Mouse (Mus musculus) T-helper 2 cell (primary cell): Measurements from ENCODE around the gene Gpc3.

ENCODE experiments used
- in situ Hi-C: fragments of 300-600 bp; cut with MboI, MseI; formaldehyde crosslinking; loops from one replicate; pipeline ENCODE4 v1.15.1; 2025; ENCODE audit warnings: high pct_unique_total_duplicates

Gpc3 gene

DNA sequence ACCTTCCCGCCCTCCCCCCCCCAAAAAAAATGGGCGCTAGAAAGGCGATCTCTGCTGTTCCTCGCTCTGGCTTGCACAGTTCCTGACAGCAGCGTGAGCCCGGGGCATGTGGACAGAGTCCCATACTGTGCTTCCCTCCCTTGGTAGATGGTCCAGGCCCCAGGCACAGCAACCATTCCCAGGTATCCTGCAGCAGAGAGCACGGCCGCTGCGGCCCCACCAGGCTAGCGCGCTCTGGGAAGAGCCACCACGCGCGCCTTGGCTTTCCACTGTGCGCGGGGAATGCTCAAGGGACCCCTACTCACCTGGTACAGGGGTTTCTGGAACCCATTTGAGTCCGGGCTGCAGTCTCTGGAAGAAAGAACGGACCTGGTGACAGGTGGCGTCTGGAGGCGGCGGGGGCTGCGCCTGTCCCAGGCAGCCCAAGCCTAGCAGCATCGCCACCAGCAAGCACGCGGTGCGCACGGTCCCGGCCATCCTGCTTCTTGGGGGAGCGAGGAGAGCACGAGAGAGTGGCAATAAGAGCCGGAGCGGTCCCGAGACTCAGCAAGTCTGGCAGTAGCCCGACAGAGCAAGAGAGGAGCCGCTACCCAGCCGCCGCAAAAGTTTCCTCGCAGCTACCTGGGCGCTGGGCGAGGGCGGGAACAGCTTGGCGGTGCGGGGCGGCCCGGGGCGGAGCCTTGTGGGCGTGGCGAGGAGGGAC, at the start of gene Gpc3:
Gene Gpc3, minus strand, starts transcription at position 623 of the 703 bp plus-strand sequence.
- in situ Hi-C loops = no loop called here

DNA sequence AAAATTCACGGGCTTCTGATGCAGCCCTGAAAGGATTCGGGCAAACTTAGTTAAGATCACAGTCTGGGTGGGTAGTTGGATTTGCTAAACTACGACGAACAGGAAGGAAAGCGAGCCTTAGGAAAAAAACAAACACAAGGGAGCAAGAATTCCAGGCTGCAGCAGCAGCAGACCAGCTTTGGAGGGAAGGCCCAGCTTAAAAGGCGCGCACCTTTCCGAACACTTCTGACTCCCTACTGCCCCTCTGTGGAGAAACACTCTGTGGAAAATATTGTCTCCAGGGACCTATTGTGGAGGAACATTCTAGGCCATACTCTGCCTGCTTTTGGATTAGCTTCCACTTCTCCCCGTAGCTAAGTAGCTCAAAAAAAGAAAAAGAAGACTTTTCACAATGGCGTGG, 38.2 kb upstream of the Gpc3 start:
- in situ Hi-C loops = no loop called here

DNA sequence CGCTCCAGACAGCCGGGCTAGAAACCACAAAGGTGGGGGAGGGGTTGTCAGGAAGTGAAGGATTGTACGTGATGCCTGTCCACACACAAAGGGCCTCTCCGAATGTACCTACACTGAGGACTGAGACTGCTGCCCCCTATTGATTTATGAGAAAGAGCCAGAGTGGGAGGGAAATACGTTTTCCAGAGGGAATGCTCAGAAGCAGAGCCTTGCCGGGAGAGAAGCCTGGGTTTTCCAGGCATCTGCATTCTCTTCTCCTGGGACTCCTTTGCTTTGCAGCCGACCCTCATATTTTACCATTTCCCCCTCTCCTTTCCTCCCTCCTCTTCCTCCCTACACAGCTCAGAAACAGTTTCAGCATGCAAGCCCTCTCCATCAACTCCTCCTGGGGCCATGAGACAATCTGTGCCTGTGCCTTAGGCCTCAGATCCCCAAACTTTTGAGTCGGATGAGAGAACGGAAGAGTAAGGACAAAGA, 37.8 kb upstream of the Gpc3 start:
- in situ Hi-C loops = no loop called here

DNA sequence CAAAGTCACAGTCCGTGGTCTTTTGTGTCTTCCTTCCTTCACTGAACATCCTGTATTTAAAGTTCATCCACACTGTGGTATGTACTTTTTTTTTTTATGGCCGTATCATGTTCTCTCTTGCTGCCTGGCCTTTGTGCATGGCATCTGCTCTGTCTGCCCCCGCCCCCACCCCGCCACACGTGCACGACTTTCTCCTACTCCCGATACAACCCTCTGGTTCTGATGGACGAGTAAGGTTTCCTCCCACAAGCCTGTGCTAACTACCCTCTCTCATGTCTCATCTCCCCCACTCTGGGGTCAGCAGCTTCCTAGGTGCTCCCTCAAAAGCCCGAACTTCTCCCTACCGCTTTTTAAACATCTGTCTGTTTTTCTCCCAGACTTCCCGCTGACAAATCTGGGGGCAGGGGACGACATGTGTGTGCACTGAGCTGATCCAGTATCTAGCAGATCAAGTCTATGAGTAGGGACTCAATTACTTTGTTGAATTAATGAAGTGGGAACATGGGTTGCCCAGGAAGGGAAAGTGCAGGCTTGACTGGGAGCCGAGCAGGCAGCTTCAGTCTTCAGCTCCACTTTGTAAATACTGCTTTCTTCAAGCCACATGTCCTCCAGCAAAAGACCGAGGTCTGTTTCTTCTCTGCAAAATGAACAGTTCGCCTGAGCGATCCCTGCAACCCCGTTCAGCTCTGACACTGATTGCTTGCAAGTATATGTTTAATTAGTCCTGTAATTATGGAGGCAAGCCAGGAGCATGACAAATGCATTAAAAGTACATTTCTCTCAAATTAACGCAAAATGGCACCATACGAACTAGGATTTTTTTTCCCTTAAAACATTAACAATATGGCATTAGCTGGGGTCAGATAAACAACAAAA, 35.4 kb upstream of the Gpc3 start:
- in situ Hi-C loops = loop anchor here (10.0 kb wide), 1 partner anchor 576 kb away; no protein-coding TSS in a partner anchor

DNA sequence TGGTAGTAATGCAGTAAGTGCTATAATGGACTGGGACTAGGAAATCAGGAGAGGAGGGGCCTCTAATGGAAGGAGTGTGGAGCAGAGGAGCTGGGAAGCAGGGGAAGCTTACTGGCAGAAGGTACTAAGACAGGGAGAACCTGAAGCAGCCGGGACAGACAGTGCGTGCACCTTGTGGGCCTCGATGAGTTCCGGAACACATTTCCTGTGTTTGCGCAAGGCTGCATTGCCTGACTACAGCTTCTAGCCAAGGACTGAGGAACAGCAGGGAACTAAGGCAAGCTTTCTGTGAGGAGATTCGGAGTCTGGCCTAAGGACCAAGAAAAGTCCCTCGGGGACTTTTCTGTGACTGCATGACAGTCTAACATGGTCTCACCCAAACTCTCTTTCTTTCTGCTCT, 30.6 kb upstream of the Gpc3 start:
- in situ Hi-C loops = loop anchor here (10.0 kb wide), 1 partner anchor 580 kb away; no protein-coding TSS in a partner anchor

DNA sequence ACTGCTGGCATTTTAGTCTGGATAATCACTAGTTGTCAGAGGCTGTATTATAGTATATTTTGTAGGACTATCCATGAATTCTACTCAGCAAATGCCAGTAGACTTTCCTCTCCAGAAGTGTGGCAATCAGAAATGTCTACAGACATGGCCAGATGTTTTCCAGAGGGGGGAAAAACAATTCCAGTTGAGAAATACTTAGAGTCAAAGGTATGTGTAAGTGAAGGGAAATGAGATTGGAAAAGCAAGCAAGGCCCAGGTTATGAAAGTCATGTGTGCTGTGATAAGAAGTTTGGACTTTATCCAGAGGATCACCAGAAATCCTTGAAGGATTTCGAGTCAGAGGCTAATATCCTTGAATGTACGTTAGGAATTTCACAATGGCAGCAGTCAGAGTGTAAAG, 29.6 kb upstream of the Gpc3 start:
- in situ Hi-C loops = loop anchor here (10.0 kb wide), 1 partner anchor 581 kb away; no protein-coding TSS in a partner anchor

DNA sequence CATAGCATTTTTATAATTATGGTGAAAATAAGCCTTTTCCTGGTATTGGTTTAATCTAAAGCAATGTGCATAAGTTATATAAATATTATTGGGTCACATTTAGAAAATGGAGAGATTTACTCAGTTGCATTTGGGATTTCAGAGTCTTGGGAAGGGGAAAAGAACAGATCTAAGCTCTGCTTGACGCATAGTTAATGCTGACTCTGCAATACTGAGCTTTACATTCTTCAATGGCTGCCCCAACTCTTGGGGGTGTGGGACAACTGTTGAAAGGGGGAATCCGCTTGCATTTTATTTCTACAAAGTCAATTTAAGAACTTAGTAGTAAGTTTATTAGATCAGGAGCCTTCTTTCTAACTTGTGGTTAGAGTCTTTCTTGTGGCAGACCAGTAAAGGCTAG, 28.4 kb upstream of the Gpc3 start:
- in situ Hi-C loops = loop anchor here (10.0 kb wide), 1 partner anchor 583 kb away; no protein-coding TSS in a partner anchor

DNA sequence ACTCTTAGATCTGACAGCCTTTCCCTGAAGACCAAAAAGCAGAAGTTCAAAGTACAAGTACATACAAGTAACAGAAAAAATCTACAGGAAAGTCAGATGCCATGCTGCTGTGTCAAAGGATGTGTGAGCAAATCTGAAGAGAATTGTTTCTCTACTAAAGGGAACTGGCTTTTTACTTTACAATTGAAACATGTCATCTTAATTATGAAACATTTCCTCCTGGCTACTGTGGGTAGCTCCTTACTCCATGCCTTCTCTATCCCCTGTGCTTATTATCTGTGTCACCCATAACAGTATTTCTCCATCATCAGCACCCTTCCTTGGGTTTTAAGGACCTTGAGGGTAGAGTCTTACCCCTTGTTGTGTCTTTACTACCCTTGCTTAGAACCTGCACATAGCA, 23.7 kb upstream of the Gpc3 start:
- in situ Hi-C loops = no loop called here

DNA sequence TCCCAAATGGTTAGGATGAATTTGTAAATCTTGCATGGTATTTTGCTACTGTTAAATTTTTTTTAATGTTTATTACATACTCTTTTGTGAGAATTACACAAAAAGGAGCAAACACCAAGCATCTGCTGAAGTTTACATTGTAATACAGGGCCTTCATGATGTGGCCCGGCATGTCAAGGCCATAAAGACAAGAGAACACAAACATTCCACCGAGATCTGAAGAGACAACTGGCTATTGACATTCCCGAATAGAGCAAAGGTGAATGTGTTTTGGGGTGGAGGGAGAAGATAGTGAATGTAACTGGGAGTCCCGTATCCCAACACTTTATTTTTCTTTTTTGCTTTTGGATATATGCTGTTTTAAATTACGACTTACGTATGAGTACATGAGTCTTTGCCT, 20.2 kb upstream of the Gpc3 start:
- in situ Hi-C loops = no loop called here

DNA sequence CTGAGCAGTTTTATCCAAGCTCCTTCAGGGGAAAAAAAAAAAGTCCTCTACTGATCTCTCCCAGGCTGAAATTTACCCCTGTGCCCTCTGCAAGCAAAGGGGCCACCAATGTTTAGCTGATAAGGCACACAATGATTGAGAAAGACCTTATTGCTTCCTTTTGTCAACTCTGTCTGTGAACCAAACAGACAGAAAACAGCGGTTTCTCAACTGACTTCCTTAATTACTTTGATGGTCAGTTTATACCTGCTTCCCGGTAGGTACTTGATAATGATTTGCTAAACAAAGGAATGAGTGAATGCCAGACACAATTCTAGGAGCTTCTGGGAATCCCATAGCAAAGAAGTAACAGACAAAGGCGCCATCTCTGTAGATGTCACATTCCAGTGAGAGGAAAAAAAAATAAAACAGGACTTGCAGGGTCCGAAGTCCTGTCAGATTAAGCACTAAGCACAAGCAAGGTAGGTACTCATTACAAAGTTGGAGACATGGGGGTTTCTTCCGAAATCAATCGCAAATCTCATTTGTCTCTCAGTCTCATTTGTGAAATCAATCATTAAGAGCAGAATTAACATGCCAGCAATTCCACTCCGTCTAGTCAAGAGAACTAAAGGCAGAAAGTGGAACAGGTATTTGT, 19.1 kb upstream of the Gpc3 start:
- in situ Hi-C loops = no loop called here

DNA sequence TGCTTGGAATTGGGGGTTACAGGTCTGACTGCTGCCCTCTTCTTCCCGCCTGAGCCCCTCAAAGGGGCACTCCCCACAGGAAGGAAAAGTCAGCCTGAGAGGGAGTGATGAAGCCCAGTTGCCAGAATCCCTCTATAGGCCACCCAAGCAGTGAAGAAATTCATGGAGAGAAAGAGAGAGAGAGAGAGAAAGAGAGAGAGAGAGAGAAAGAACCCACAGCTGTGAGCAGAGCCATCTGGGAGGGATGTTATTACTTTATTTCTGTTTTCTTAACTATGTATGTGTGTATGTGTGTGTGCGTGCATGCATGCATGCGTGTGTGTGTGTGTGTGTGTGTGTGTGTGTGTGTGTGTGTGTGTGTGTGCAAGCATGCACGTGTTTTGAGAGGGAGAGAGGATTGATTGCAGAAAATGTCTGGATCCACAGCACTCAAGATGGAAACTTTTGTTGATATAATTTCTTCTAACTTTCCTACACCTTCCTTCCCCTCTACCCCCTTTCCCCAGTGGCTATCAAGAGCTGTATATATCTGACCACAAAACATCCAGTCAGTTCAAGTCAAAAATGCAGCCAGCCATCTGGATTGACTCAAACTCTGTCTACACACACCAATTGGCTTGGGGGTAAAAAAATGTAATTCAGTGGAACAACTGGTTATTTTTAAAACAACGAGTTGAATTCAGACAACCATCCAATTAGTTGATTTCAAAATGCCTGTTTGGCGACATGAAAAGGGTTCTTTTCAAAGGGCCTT, 13.4 kb upstream of the Gpc3 start:
- in situ Hi-C loops = no loop called here

DNA sequence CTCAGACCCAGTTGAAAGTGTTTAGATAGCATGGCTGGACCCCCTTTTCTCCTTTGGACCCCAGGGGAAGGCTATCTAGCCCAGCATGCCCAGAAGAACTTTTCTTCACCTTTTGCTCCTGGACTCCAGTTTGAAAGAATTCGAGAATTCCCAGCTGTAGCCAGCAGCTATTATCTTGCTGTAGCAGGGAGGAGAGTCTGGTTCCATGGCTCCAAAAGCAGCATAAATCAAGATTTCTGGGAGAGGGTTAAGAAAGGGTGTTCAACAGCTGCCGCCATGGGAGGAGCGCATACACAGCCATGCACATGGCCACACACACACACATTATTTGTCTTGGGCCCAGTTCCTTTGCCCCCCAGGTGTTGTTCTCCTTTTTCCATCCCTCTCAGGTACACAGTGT, 4.1 kb upstream of the Gpc3 start:
- in situ Hi-C loops = no loop called here

DNA sequence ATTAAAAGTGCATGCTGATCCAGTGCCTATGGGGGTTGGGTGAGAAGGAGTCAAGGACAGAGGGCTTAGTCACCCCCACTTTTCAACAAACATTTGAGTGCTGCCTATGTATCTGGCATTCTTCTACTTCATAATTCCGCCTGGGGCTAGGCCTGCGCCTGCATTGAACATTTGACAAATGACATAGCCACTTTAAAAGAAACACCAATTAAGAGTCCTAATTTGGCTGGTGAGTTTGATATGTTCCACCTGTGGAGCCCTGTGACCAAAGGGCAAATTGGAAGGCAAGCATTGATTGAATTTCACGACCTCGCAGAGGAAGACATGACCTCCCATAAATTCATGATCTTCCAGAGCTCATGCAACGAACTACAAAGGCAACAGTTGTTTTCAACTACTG, 2.4 kb upstream of the Gpc3 start:
- in situ Hi-C loops = no loop called here

DNA sequence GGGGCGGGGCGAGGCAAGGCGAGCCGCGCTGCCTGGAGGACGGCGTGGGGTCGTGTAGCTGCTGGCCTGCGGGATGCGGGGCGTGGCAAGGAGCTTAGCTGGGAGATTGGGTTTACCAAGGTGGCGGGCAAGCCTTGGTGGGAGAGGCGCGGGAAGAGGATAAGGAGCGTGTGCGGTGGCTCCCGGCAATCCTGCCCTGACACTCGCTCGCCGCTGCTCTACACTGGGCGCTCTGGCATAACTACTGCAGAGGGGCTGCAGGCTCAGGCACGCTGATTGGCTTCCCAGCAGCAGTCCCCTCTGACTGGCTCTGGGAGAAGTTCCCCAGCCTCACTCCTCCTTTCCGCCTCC, 256 bp upstream of the Gpc3 start:
- in situ Hi-C loops = no loop called here

DNA sequence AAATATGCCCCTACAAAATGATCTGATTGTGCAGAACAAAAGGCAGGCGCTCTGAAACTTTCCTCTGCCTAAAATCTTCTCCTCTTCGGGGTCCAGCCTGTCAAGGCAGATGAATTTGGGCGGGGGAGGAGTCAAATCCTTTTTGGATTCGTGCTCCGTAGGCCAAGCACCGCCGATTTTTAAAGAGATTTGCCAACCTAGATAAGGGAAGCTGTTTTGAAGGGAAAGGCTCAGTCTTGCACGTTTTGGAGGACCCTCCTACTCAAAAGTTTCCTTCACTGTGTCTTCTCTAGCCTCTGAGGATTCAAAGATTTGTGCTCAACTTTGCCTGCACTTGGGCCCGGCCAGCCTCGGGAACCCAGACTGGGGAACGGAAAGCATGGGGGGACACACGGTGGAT, 944 bp downstream of the Gpc3 start:
- in situ Hi-C loops = no loop called here

DNA sequence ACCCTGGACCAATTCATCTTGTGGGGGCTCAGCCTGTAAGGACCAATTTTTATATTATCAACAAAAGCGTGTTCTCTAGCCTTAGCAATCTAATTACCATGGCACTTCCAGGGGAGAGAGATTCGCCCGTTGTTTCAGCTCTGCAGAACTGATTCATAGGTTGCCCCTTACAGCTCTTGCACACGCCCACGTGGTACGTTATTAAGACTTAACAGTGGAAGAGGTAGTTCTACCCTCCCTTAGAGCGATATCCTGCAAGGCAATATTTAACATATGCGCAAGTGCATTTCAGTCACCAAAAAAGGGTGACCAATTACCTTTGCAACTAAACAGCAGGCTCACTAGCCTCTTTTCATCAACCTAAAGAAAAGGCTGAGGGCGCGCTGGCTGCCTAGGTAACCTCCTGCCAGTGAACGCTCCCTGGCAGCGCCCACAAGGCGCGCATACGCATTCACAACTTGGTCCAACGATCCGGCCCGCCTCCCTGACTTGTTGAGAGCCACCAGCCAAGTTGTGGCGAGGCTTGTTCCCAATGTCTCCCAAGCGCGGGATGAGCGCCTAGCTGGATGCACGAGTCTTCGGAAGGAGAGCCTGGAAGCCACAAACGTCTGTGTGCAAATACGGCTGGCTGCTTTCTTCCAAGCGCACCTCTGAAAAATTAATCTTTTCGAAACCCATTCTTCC, 1.6 kb downstream of the Gpc3 start:
- in situ Hi-C loops = no loop called here

DNA sequence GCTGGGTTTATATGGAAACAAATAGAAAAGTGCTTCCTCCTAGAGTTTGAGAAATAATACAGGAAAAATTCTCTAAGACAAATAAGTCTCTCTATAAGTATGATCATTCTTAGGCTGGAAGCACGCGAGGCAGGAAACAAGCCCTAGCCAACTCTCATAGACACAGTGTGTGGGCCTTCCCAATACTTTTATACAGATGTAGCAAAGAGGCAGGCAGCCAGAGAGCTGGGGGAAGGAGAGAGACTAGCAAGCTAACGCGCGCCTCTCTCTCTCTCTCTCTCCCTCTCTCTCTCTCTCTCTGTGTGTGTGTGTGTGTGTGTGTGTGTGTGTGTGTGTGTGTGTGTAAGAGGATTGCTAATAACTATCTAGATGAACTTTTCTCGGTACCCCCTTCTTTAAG, 2.2 kb downstream of the Gpc3 start:
- in situ Hi-C loops = no loop called here

DNA sequence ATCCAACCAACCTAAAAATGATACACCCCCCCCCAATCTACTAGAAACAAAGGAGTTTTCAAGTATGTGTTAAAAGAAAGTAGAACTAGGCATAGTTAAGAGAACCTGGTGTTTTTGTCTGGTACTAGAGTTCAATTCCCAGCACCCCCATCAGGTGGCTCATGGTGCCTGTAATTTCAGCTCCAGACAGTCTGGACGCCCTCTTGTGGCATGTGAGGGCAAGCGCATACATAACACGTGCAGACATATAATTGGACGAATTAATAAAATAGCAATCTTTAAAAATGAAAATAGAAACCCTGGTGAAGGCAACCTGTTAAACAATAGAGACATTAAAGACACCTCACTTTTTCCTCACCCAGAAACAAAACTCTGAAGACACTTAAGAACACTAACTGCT, 10.6 kb downstream of the Gpc3 start:
- in situ Hi-C loops = no loop called here

DNA sequence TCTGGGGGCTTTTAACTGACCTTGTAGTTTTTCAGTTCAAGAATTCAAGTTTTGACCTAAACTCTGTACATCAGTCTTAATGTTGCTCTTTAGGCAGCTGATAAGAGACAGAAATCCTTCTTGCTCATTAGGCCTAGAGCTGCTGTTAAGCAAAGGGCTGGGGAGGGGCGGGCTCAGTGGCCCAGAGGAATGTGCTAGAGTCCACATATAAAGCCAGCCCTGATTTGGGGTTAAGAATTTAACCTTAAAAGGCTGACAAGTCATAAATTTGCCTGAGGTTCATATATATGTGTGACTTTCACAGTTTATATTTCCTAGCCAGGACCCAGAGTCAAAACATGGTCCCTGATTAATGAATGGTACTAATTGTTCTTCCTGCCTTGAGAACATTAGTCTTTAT, 14.5 kb downstream of the Gpc3 start:
- in situ Hi-C loops = no loop called here

DNA sequence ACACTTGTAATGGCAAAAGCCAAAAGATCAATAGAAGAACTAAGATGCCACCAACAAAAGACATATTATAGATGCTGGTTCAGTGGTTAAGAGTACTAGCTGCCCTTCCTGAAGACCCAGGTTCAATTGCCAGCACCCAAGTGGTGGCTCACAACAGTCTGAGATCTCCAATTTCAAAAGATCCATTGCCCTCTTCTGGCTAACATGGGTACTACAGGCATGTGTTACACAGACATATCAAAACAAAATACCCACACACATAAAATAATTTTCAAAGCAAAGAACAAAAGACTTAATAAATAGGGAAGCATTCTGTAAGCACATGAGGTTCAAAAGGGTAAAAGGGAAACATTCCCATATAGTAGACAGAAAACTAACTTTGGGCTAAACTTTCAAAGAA, 26.1 kb downstream of the Gpc3 start:
- in situ Hi-C loops = no loop called here

DNA sequence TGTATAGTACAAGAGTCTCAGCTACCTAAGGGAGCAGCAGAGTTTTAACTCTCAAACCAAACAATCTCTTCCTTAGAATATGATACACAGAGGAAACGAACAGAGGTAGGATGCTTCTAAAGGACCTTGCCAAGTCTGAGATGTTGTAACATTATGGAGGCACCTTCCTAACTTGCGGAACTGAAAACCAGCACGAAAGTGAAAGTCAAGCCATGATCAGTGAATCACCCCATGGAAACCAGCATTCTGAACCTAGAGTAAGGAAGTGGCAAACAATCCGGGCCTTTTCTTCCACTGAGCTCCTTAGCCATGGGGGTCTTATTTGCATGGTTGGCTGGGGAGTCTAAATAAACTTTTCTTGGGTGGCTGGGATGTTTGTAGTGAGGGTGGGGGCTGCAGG, 53.8 kb downstream of the Gpc3 start:
- in situ Hi-C loops = no loop called here
